9 mouse cellular contexts compared by ENCODE assay signal in genomic region chr10:96214285-96214684, GRCm38 (mm10).
DNase-seq lines count a peak whose midpoint lies in the region; ATAC-seq lines count a peak whose summit lies in the region.
"Had no signal": no experiment of that assay in that cellular context is flagged by ENCODE, and none has a peak within 500 bp of the region (broad histone marks: within the 10 kb centered on the region; RNA-seq: fewer than 3 reads in every experiment).

No protein-coding gene starts in this region.

- peak overlapping the region; percentile 25; the same call in 1 of the 2 replicates for H3K4me2 ChIP-seq in heart, embryonic 16.5 days (ENCODE audit: low read depth, low read length)
- H3K4me2 ChIP-seq in hindbrain, embryonic 11.5 days (replicated peaks; ENCODE audit: low read depth, low read length) = no peak overlapping the region
- 0 out of 2 replicates have a peak overlapping the region, but pooled peaks have one; percentile 19 for H3K4me2 ChIP-seq in midbrain, embryonic 14.5 days (ENCODE audit: low read length)

- 0 out of 2 replicates have a peak overlapping the region, but pooled peaks have one; percentile 29 for H3K27ac ChIP-seq in heart, embryonic 16.5 days (ENCODE audit: low read length)
- H3K27ac ChIP-seq in hindbrain, embryonic 11.5 days (ENCODE audit: low read depth, low read length) = no peak overlapping the region
- H3K27ac ChIP-seq in midbrain, embryonic 14.5 days (replicated peaks; ENCODE audit: low read depth, low read length) = peak overlapping the region; percentile 68
- H3K27ac ChIP-seq: heart, adult 2 months had no signal

- 0 out of 2 replicates have a peak overlapping the region, but pooled peaks have one; percentile 12 for H3K9ac ChIP-seq in heart, embryonic 16.5 days (ENCODE audit: low read length)
- H3K9ac ChIP-seq in hindbrain, embryonic 11.5 days (ENCODE audit: low read depth, low read length) = no peak overlapping the region
- no peak overlapping the region for H3K9ac ChIP-seq in midbrain, embryonic 14.5 days (replicated peaks; ENCODE audit: low read length)

- no peak for ATAC-seq in heart, embryonic 16.5 days (replicated peaks; ENCODE audit: extremely low read depth, insufficient read depth, low FRiP score)
- ATAC-seq in activated CD4-positive, CD25-positive, alpha-beta regulatory T cell, adult 4 months = peak; percentile 14
- ATAC-seq in hindbrain, embryonic 11.5 days (ENCODE audit: low FRiP score) = peak; percentile 67
- 0 out of 2 replicates have a peak, but pooled peaks have one; percentile 32 for ATAC-seq in midbrain, embryonic 14.5 days (ENCODE audit: low FRiP score, low TSS enrichment)

- H3K4me3 ChIP-seq in heart, embryonic 16.5 days (ENCODE audit: low read length) = no peak overlapping the region
- H3K4me3 ChIP-seq in hindbrain, embryonic 11.5 days (ENCODE audit: low read depth, low read length) = no peak overlapping the region
- no peak overlapping the region for H3K4me3 ChIP-seq in midbrain, embryonic 14.5 days (replicated peaks; ENCODE audit: low read depth, low read length)
- H3K4me3 ChIP-seq: heart, adult 2 months had no signal

- H3K27me3 ChIP-seq in heart, embryonic 16.5 days (ENCODE audit: control insufficient read depth, insufficient read depth, low read length) = no peaks in the 10 kb centered on the region
- H3K27me3 ChIP-seq in hindbrain, embryonic 11.5 days (ENCODE audit: control insufficient read depth, insufficient read depth, low read length) = no peaks in the 10 kb centered on the region
- no peaks in the 10 kb centered on the region for H3K27me3 ChIP-seq in midbrain, embryonic 14.5 days (ENCODE audit: control insufficient read depth, insufficient read depth, low read length)

- H3K9me3 ChIP-seq in heart, embryonic 16.5 days (replicated peaks; ENCODE audit: control insufficient read depth, low read length) = no peaks in the 10 kb centered on the region
- H3K9me3 ChIP-seq in hindbrain, embryonic 11.5 days (ENCODE audit: control insufficient read depth, low read length) = no peaks in the 10 kb centered on the region
- H3K9me3 ChIP-seq in midbrain, embryonic 14.5 days (ENCODE audit: control insufficient read depth, low read length) = no peaks in the 10 kb centered on the region

- no peaks in the 10 kb centered on the region for H3K36me3 ChIP-seq in heart, embryonic 16.5 days (ENCODE audit: control insufficient read depth, insufficient read depth)
- no peaks in the 10 kb centered on the region for H3K36me3 ChIP-seq in hindbrain, embryonic 11.5 days (ENCODE audit: control insufficient read depth, insufficient read depth, low read length)
- no peaks in the 10 kb centered on the region for H3K36me3 ChIP-seq in midbrain, embryonic 14.5 days (ENCODE audit: control insufficient read depth, insufficient read depth, low read length)

- peaks cover 5% of the 10 kb centered on the region for H3K4me1 ChIP-seq in heart, embryonic 16.5 days (ENCODE audit: control insufficient read depth, insufficient read depth, low read length)
- no peaks in the 10 kb centered on the region for H3K4me1 ChIP-seq in hindbrain, embryonic 11.5 days (replicated peaks; ENCODE audit: control insufficient read depth, insufficient read depth, low read length)
- no peaks in the 10 kb centered on the region for H3K4me1 ChIP-seq in midbrain, embryonic 14.5 days (ENCODE audit: control insufficient read depth, insufficient read depth, low read length)

- DNase-seq in heart, adult 11 months = no peak
- DNase-seq in hindbrain, embryonic 11.5 days (ENCODE audit: low spot score) = no peak
- DNase-seq in midbrain, embryonic 14.5 days = no peak
- no peak for DNase-seq in frontal cortex, adult 2 months (ENCODE audit: extremely low spot score in 1 of 2, low spot score in 1 of 2)
- no peak for DNase-seq in layer of hippocampus, adult 9-10 months (ENCODE audit: low spot score)
- DNase-seq in urinary bladder, adult 18-20 months (ENCODE audit: low spot score in 2 of 2) = no peak

- WGBS in heart, embryonic 16.5 days = 57% methylated on average over 7 of the region's 7 CpGs
- 74% methylated on average over 7 of the region's 7 CpGs for WGBS in hindbrain, embryonic 11.5 days
- WGBS in midbrain, embryonic 14.5 days = 63% methylated on average over 7 of the region's 7 CpGs
